Mouse (Mus musculus) limb, embryonic 10.5 days (tissue): Measurements from ENCODE around the gene Olfr599. TPM values are rescaled to one million over a fixed set of nuclear protein-coding genes. Genes with fewer than 3 reads are reported as not detected.
"Not testable (repeated sequence)": the region's sequence is repeated elsewhere in the genome, so short reads cannot be mapped to it uniquely, and the experiment has no call there.

Experiments
- DNase-seq: peaks from one replicate; pipeline ENCODE4 v3.0.0-alpha.2; 2017; ENCODE audit warnings: low spot score
- H3K27ac ChIP-seq: fragments of 300-500 bp; sonication (generic); 2 replicates; pipeline ENCODE4 v1.5.1; 2016; ENCODE audit warnings: mild to moderate bottlenecking
- H3K27me3 ChIP-seq: fragments of 300-500 bp; sonication (generic); 2 replicates; pipeline ENCODE4 v1.6.1; 2016; ENCODE audit warnings: low read depth, mild to moderate bottlenecking; ENCODE audit not compliant: poor library complexity, severe bottlenecking
- H3K36me3 ChIP-seq: fragments of 300-500 bp; sonication (generic); 2 replicates; pipeline ENCODE4 v1.6.1; 2016; ENCODE audit warnings: mild to moderate bottlenecking, moderate library complexity
- H3K4me1 ChIP-seq: fragments of 300-500 bp; sonication (generic); 2 replicates; pipeline ENCODE4 v1.6.1; 2016
- H3K4me3 ChIP-seq: fragments of 300-500 bp; sonication (generic); 2 replicates; pipeline ENCODE4 v1.5.1; 2016; ENCODE audit warnings: mild to moderate bottlenecking, moderate library complexity
- H3K9me3 ChIP-seq: fragments of 300-500 bp; sonication (generic); replicated peaks from 2 replicates; pipeline ENCODE4 v1.6.1; 2016; ENCODE audit warnings: mild to moderate bottlenecking
- WGBS: fragments of 180-500 bp; shearing (Covaris S2); methylation state at CpG from one replicate; pipeline ENCODE4 v1.1.7; 2016; 5-methylcytosine and 5-hydroxymethylcytosine counted together
- polyA plus RNA-seq: library from polyadenylated mRNA; unstranded; fragments of >200 nt; fragmentation: Nextera tagmentation; extraction: Ambion mirVana; gene quantifications from 2 replicates; pipeline ENCODE4 v1.2.1, GENCODE M21; 2016

Gene Olfr599
- not detected in 2 replicates for polyA plus RNA-seq

DNA sequence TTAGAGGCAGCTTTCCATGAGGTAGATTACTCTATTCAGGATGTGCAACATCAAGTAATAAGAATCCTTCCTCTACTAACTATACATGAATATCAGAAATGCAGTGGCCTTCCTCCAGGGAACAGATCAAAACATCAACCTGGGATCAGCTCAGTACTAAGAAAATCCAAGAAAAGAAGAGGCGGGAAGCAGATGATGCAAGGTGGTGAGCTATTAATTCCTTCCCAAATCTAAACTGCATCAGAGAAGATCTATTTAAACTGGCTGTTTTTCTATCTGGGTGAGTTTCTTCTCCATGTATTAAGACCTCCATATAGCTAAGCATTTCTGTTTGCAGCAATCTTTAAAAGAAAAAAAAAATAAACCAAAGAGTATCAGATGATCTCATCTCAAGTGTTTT lies at the start of gene Olfr599:
Gene Olfr599 (plus strand): TSS at position 301 of the 400 bp plus-strand sequence.
- no peaks in the 10 kb centered on the region for H3K27me3 ChIP-seq
- no peaks in the 10 kb centered on the region for H3K9me3 ChIP-seq
- no peak within 1 kb of the TSS for H3K4me3 ChIP-seq
- DNase-seq, result no peak
- H3K4me1 ChIP-seq, result no peaks in the 10 kb centered on the region
- H3K36me3 ChIP-seq, result no peaks in the 10 kb centered on the region
- 88% methylated on average over 1 of the region's 1 CpGs for WGBS
- no peak within 1 kb of the TSS for H3K27ac ChIP-seq

DNA sequence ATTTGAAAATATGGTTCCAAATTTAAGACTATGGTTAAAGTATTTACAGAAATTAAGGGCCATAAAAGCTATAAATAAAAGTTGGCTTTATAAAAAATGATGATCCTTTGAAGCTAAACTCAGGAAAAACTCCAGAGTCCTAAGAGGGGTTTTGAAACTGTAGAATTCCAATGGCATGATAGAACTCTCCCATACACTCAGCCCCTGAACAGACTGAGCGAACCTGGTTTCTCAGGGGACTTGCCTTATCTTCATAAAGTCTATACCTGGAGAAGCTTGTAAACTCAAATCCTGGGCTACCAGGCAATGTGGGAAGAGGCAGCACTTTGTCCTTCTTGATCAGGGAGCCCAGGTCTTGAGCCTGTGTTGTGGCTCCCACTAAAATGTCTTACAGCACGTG lies 30.4 kb upstream of the Olfr599 start, which contains the start of gene Olfr596:
Gene Olfr596 (plus strand): TSS at position 301 of the 400 bp plus-strand sequence.
- H3K27ac ChIP-seq, H3K36me3 ChIP-seq, H3K9me3 ChIP-seq, H3K4me3 ChIP-seq, DNase-seq, H3K4me1 ChIP-seq, H3K27me3 ChIP-seq: not testable (repeated sequence)
- WGBS, result 91% methylated on average over 2 of the region's 2 CpGs

DNA sequence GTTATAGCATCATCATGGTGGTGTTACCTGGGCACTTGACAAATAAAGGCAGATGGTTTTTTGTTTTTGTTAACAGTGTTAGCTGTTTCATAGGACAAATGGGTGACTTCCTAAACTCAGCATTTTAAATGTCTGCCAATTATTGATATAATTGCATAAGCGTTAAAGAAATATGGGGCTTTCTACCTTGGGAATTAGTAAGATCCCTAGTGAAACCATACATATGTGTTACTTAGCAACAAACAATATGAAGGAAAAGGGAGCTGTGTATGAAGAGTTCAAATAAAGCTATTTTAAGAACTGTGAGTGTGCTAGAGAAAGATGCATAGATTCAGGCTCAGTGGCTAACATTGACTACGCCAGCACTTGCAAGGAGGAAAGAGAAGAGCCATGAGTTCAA lies 19.7 kb upstream of the Olfr599 start, which contains the start of gene Olfr597:
Gene Olfr597 (plus strand): TSS at position 301 of the 400 bp plus-strand sequence.
- not testable (repeated sequence) for DNase-seq, H3K4me1 ChIP-seq, H3K4me3 ChIP-seq, H3K27ac ChIP-seq, H3K27me3 ChIP-seq, H3K9me3 ChIP-seq, H3K36me3 ChIP-seq
- 87% methylated on average over 2 of the region's 2 CpGs for WGBS

DNA sequence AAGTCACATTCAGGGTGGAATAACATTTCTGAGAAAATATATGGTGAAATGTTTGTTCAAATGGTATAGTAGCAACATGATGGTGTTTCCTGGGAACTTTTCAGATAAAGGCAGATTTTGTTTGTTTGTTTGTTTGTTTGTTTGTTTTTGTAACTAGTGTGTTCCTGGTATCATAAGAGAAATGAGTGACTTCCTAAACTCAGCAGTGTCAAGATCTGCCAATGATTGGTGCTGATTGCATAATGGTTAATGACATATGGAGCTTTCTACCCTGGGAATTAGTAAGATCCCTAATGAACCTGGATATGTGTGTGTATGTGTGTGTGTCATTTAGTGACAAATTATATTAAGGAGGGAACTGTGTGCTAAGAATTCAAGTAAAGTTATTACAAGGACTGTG lies 12.4 kb upstream of the Olfr599 start, which contains the start of gene Olfr598:
Gene Olfr598 (plus strand): TSS at position 301 of the 400 bp plus-strand sequence.
- Histone ChIP-seq H3K4me1 (no peaks in the 10 kb centered on the region), H3K4me3 (no peak within 1 kb of the TSS), H3K27ac (no peak within 1 kb of the TSS)

DNA sequence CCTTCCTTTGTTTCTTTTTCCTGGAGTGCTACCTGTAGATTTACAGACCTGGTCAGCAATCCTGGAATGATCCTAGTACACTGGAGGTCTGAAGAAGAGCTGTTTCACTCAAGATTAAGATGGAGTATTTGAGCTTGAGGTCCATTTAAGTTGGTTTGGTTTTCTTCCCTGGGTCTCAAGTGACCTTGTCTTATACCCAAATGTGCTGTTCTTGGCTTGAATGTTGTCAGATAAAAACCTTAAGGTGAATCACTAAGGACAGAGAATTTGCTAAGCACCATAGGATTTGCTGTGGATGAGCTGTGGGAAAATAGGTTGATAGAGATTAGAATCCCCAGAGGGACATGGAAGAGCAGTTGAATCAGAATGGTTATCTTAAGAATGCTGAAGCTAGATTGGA lies 13.9 kb downstream of the Olfr599 start, which contains the start of gene Olfr600:
Gene Olfr600 (minus strand): TSS at position 101 of the 400 bp plus-strand sequence.
- no peaks in the 10 kb centered on the region for H3K36me3 ChIP-seq
- H3K4me3 ChIP-seq, result no peak within 1 kb of the TSS
- no peaks in the 10 kb centered on the region for H3K4me1 ChIP-seq
- no peaks in the 10 kb centered on the region for H3K27me3 ChIP-seq
- no peaks in the 10 kb centered on the region for H3K9me3 ChIP-seq
- DNase-seq, result no peak
- no peak within 1 kb of the TSS for H3K27ac ChIP-seq

More for the DNA sequence above, 12.4 kb upstream of the Olfr599 start, which contains the start of gene Olfr598:
- Histone ChIP-seq H3K9me3 (no peaks in the 10 kb centered on the region), H3K36me3 (no peaks in the 10 kb centered on the region), H3K27me3 (no peaks in the 10 kb centered on the region)
- no peak for DNase-seq

DNA sequence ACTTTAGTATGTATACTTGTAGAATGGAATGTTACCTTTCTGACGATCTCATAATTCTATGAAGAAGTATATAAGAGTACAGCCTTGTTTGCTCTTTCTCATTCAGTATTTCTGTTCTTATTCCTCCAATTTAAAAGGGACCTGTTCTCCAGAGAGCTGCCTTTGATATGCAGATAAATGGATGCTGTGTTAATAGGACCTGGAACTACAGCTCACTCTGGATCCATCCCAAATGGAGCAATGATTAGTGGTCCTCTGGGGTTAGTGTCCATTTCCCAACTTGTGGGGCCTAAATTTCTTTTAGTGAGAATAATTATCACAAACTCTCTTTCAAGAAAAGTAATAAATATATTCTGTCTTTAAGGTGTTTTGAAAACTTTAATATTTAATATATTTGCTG lies 26.8 kb downstream of the Olfr599 start, which contains the start of gene Olfr601:
Gene Olfr601 (minus strand): TSS at position 101 of the 400 bp plus-strand sequence.
- no peak for DNase-seq
- Histone ChIP-seq H3K36me3 (no peaks in the 10 kb centered on the region), H3K9me3 (no peaks in the 10 kb centered on the region), H3K4me3 (no peak within 1 kb of the TSS), H3K4me1 (no peaks in the 10 kb centered on the region), H3K27ac (no peak within 1 kb of the TSS), H3K27me3 (no peaks in the 10 kb centered on the region)
- WGBS, result 88% methylated on average over 1 of the region's 1 CpGs

DNA sequence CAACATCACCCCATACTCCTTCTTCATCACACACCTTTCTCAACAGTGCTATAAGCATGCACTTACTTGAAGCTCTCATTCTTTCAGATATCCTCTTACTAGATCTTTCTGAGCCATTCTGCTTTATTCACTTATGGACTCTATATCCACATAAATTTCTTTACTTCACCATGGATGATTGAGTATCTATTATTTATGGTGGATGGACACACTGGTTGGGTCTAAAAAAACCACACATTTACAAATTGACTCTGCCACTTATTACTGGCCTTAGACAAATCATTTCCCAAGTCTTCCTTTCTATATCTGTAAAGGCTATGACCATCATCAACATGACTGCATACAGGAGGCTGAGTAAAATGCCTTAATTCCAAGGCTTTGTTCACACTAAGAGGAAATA lies 50.4 kb downstream of the Olfr599 start, which contains the start of gene Olfr603:
Gene Olfr603 (minus strand): TSS at position 101 of the 400 bp plus-strand sequence.
- Histone ChIP-seq H3K4me3 (no peak within 1 kb of the TSS), H3K4me1 (no peaks in the 10 kb centered on the region), H3K9me3 (no peaks in the 10 kb centered on the region), H3K36me3 (no peaks in the 10 kb centered on the region), H3K27me3 (no peaks in the 10 kb centered on the region), H3K27ac (no peak within 1 kb of the TSS)
- DNase-seq, result no peak

Other genes with a start within 250 kb of the Olfr599 start
- gene Olfr585, start 238.2 kb upstream of the Olfr599 start, polyA plus RNA-seq, result not detected in 2 replicates
- not detected in 2 replicates for gene Olfr586, start 210.3 kb upstream of the Olfr599 start, polyA plus RNA-seq
- gene Olfr588-ps1, start 195.0 kb upstream of the Olfr599 start, polyA plus RNA-seq, result not detected in 2 replicates
- gene Olfr589, start 179.6 kb upstream of the Olfr599 start, polyA plus RNA-seq, result not detected in 2 replicates
- not detected in 2 replicates for gene Olfr591, start 157.6 kb upstream of the Olfr599 start, polyA plus RNA-seq
- gene Olfr592, start 151.1 kb upstream of the Olfr599 start, polyA plus RNA-seq, result not detected in 2 replicates
- gene Olfr593, start 124.1 kb upstream of the Olfr599 start, polyA plus RNA-seq, result not detected in 2 replicates
- not detected in 2 replicates for gene Olfr594, start 118.9 kb upstream of the Olfr599 start, polyA plus RNA-seq
- not detected in 2 replicates for gene Usp17ld, start 83.4 kb upstream of the Olfr599 start, polyA plus RNA-seq
- gene Olfr596, start 30.3 kb upstream of the Olfr599 start, polyA plus RNA-seq, result not detected in 2 replicates
- gene Olfr597, start 19.6 kb upstream of the Olfr599 start, polyA plus RNA-seq, result not detected in 2 replicates
- gene Olfr598, start 12.3 kb upstream of the Olfr599 start, polyA plus RNA-seq, result not detected in 2 replicates
- gene Olfr600, start 13.8 kb downstream of the Olfr599 start, polyA plus RNA-seq, result not detected in 2 replicates
- not detected in 2 replicates for gene Olfr601, start 26.7 kb downstream of the Olfr599 start, polyA plus RNA-seq
- gene Olfr603, start 50.3 kb downstream of the Olfr599 start, polyA plus RNA-seq, result not detected in 2 replicates
- gene Usp17lc, start 79.2 kb downstream of the Olfr599 start, polyA plus RNA-seq, result 0.08 TPM in 1 of 2 replicates, not detected in the other
- gene Olfr605, start 109.5 kb downstream of the Olfr599 start, polyA plus RNA-seq, result not detected in 2 replicates
- gene Olfr606, start 113.1 kb downstream of the Olfr599 start, polyA plus RNA-seq, result not detected in 2 replicates
- gene Olfr607, start 128.2 kb downstream of the Olfr599 start, polyA plus RNA-seq, result not detected in 2 replicates
- gene Olfr608, start 134.0 kb downstream of the Olfr599 start, polyA plus RNA-seq, result not detected in 2 replicates
- not detected in 2 replicates for gene Olfr609, start 162.1 kb downstream of the Olfr599 start, polyA plus RNA-seq
- not detected in 2 replicates for gene Olfr610, start 176.2 kb downstream of the Olfr599 start, polyA plus RNA-seq
- gene Olfr611, start 184.9 kb downstream of the Olfr599 start, polyA plus RNA-seq, result not detected in 2 replicates
- not detected in 2 replicates for gene Olfr612, start 206.8 kb downstream of the Olfr599 start, polyA plus RNA-seq
- not detected in 2 replicates for gene Olfr613, start 212.2 kb downstream of the Olfr599 start, polyA plus RNA-seq
- gene Olfr615, start 220.2 kb downstream of the Olfr599 start, polyA plus RNA-seq, result not detected in 2 replicates
- gene Olfr616, start 233.2 kb downstream of the Olfr599 start, polyA plus RNA-seq, result not detected in 2 replicates
- gene Olfr617, start 237.1 kb downstream of the Olfr599 start, polyA plus RNA-seq, result not detected in 2 replicates